Mouse (Mus musculus) neural tube, postnatal 0 days (tissue): Measurements from ENCODE around the gene Chrdl2. TPM values are rescaled to one million over a fixed set of nuclear protein-coding genes. Genes with fewer than 3 reads are reported as not detected.

ENCODE experiments used
- polyA plus RNA-seq: library from polyadenylated mRNA; unstranded; fragments of >200 nt; fragmentation: Nextera tagmentation; extraction: Ambion mirVana; gene quantifications from 2 replicates; pipeline ENCODE4 v1.2.1, GENCODE M21; 2015

Chrdl2 gene
- 0.32 and 0.64 TPM in 2 replicates for polyA plus RNA-seq

GRCm38 (mm10) chr7:100005790-100006189 lies at the start of gene Chrdl2:
Gene Chrdl2, plus strand, starts transcription at chr7:100006172.

GRCm38 (mm10) chr7:99980132-99980591 lies 25.8 kb upstream of the Chrdl2 start, which contains the start of gene Rnf169:
Gene Rnf169, minus strand, starts transcription at chr7:99980448.

Other genes starting within 250 kb of the Chrdl2 start
- not detected in 2 replicates for gene Olfr521, start 242.7 kb upstream of the Chrdl2 start, polyA plus RNA-seq
- gene Neu3, start 177.8 kb upstream of the Chrdl2 start, polyA plus RNA-seq: 2.3 and 2.5 TPM in 2 replicates
- gene Xrra1, start 147.1 kb upstream of the Chrdl2 start, polyA plus RNA-seq: 0.78 and 0.85 TPM in 2 replicates
- 274 and 277 TPM in 2 replicates for gene Spcs2, start 142.7 kb upstream of the Chrdl2 start, polyA plus RNA-seq
- 3.2 and 3.7 TPM in 2 replicates for gene Rnf169, start 25.7 kb upstream of the Chrdl2 start, polyA plus RNA-seq
- 29.3 and 32.3 TPM in 2 replicates for gene Pold3, start 115.4 kb downstream of the Chrdl2 start, polyA plus RNA-seq
- gene Lipt2, start 153.1 kb downstream of the Chrdl2 start, polyA plus RNA-seq: 15.9 and 16.5 TPM in 2 replicates
- 0.55 and 0.72 TPM in 2 replicates for gene Kcne3, start 170.3 kb downstream of the Chrdl2 start, polyA plus RNA-seq
- 33.7 and 38.5 TPM in 2 replicates for gene Pgm2l1, start 221.2 kb downstream of the Chrdl2 start, polyA plus RNA-seq